Mouse (Mus musculus) liver, embryonic 15.5 days (tissue): ENCODE measurements around the gene Itih4. TPM values are rescaled to one million over a fixed set of nuclear protein-coding genes. Genes with fewer than 3 reads are reported as not detected.

Experiments
- ATAC-seq: fragments of 200-750 bp; cut with Nextera tagmentation; 2 replicates; pipeline ENCODE4 v1.8.0; 2017; ENCODE audit warnings: moderate number of reproducible peaks, mild to moderate bottlenecking, moderate library complexity; ENCODE audit not compliant: insufficient read depth
- H3K27ac ChIP-seq: fragments of 300-500 bp; sonication (generic); replicated peaks from 2 replicates; pipeline ENCODE4 v1.5.1; 2015; ENCODE audit warnings: mild to moderate bottlenecking, inconsistent platforms
- H3K27me3 ChIP-seq: fragments of 300-500 bp; sonication (generic); 2 replicates; pipeline ENCODE4 v1.6.1; 2015; ENCODE audit warnings: mild to moderate bottlenecking, inconsistent platforms
- H3K36me3 ChIP-seq: fragments of 300-500 bp; sonication (generic); replicated peaks from 2 replicates; pipeline ENCODE4 v1.6.1; 2015; ENCODE audit warnings: moderate library complexity, mild to moderate bottlenecking, inconsistent platforms
- H3K4me1 ChIP-seq: fragments of 300-500 bp; sonication (generic); replicated peaks from 2 replicates; pipeline ENCODE4 v1.6.1; 2015; ENCODE audit warnings: inconsistent platforms
- H3K4me2 ChIP-seq: fragments of 300-500 bp; sonication (generic); 2 replicates; pipeline ENCODE4 v1.6.1; 2015; ENCODE audit warnings: moderate library complexity, mild to moderate bottlenecking, inconsistent platforms
- H3K4me3 ChIP-seq: fragments of 300-500 bp; sonication (generic); replicated peaks from 2 replicates; pipeline ENCODE4 v1.5.1; 2015; ENCODE audit warnings: mild to moderate bottlenecking, inconsistent platforms
- H3K9ac ChIP-seq: fragments of 300-500 bp; sonication (generic); 2 replicates; pipeline ENCODE4 v1.6.1; 2015; ENCODE audit warnings: moderate library complexity, mild to moderate bottlenecking, inconsistent platforms
- H3K9me3 ChIP-seq: fragments of 300-500 bp; sonication (generic); replicated peaks from 2 replicates; pipeline ENCODE4 v1.6.1; 2016; ENCODE audit warnings: inconsistent platforms
- WGBS: fragments of 180-500 bp; shearing (Covaris S2); methylation state at CpG from one replicate; pipeline ENCODE4 v1.1.7; 2015; ENCODE audit warnings: mixed read lengths; ENCODE audit not compliant: insufficient replicate concordance; 5-methylcytosine and 5-hydroxymethylcytosine counted together
- polyA plus RNA-seq: library from polyadenylated mRNA; unstranded; fragments of >200 nt; fragmentation: Nextera tagmentation; extraction: Ambion mirVana; gene quantifications from 2 replicates; pipeline ENCODE4 v1.2.1, GENCODE M21; 2015

Itih4 gene
- 205 and 267 TPM in 2 replicates for polyA plus RNA-seq

- Histone ChIP-seq H3K27ac (peak within 1 kb of the TSS; percentile 43), H3K36me3 (no peaks in the 10 kb centered on the region), H3K27me3 (no peaks in the 10 kb centered on the region), H3K9ac (peak within 1 kb of the TSS; percentile 0; the same call in 1 of the 2 replicates), H3K9me3 (no peaks in the 10 kb centered on the region), H3K4me3 (peak within 1 kb of the TSS; percentile 6), H3K4me1 (peaks cover 9% of the 10 kb centered on the region), H3K4me2 (peak within 1 kb of the TSS; percentile 46)
- WGBS = 62% methylated on average over 3 of the region's 3 CpGs
- ATAC-seq = peak; percentile 26
Measured at GRCm38 (mm10) chr14:30886204-30886603, at the start of gene Itih4. Gene Itih4 (plus strand): TSS chr14:30886476.

GRCm38 (mm10) chr14:30837416-30837996, 48.8 kb upstream of the Itih4 start:
- ATAC-seq = no peak
- no peaks in the 10 kb centered on the region for H3K9me3 ChIP-seq
- H3K4me3 ChIP-seq = no peak overlapping the region
- H3K36me3 ChIP-seq = peaks cover 10% of the 10 kb centered on the region
- H3K27ac ChIP-seq = no peak overlapping the region
- H3K9ac ChIP-seq = no peak overlapping the region
- H3K4me2 ChIP-seq = no peak overlapping the region
- no peaks in the 10 kb centered on the region for H3K27me3 ChIP-seq
- 66% methylated on average over 14 of the region's 14 CpGs for WGBS
- no peaks in the 10 kb centered on the region for H3K4me1 ChIP-seq

GRCm38 (mm10) chr14:30843701-30844100, 42.6 kb upstream of the Itih4 start:
- 64% methylated on average over 3 of the region's 3 CpGs for WGBS
- ATAC-seq = no peak
- no peaks in the 10 kb centered on the region for H3K9me3 ChIP-seq
- 0 out of 2 replicates have a peak, but pooled peaks cover 2% of the 10 kb centered on the region for H3K36me3 ChIP-seq
- no peak overlapping the region for H3K4me3 ChIP-seq
- H3K27me3 ChIP-seq = no peaks in the 10 kb centered on the region
- no peak overlapping the region for H3K9ac ChIP-seq
- no peak overlapping the region for H3K4me2 ChIP-seq
- no peak overlapping the region for H3K27ac ChIP-seq
- no peaks in the 10 kb centered on the region for H3K4me1 ChIP-seq

GRCm38 (mm10) chr14:30850504-30850903, 35.8 kb upstream of the Itih4 start:
- peaks cover 4% of the 10 kb centered on the region; the same call in 1 of the 2 replicates for H3K4me1 ChIP-seq
- peak; percentile 57; the same call in 1 of the 2 replicates for ATAC-seq
- H3K9me3 ChIP-seq = no peaks in the 10 kb centered on the region
- no peaks in the 10 kb centered on the region for H3K36me3 ChIP-seq
- no peak overlapping the region for H3K4me2 ChIP-seq
- no peak overlapping the region for H3K4me3 ChIP-seq
- H3K9ac ChIP-seq = no peak overlapping the region
- no peaks in the 10 kb centered on the region for H3K27me3 ChIP-seq
- H3K27ac ChIP-seq = no peak overlapping the region
- 83% methylated on average over 5 of the region's 5 CpGs for WGBS

- no peak overlapping the region for H3K9ac ChIP-seq
- 74% methylated on average over 5 of the region's 5 CpGs for WGBS
- peaks cover 4% of the 10 kb centered on the region; the same call in 1 of the 2 replicates for H3K4me1 ChIP-seq
- no peak overlapping the region for H3K4me3 ChIP-seq
- no peak overlapping the region for H3K4me2 ChIP-seq
- H3K27me3 ChIP-seq = no peaks in the 10 kb centered on the region
- no peaks in the 10 kb centered on the region for H3K9me3 ChIP-seq
- no peak overlapping the region for H3K27ac ChIP-seq
- ATAC-seq = no peak
- no peaks in the 10 kb centered on the region for H3K36me3 ChIP-seq
Measured at GRCm38 (mm10) chr14:30852325-30852724, 34.0 kb upstream of the Itih4 start.

GRCm38 (mm10) chr14:30855316-30855715, 31.0 kb upstream of the Itih4 start:
- 79% methylated on average over 3 of the region's 3 CpGs for WGBS
- ATAC-seq = no peak
- H3K4me3 ChIP-seq = no peak overlapping the region

GRCm38 (mm10) chr14:30856885-30857507, 29.3 kb upstream of the Itih4 start:
- no peak overlapping the region for H3K27ac ChIP-seq
- H3K4me1 ChIP-seq = peaks cover 8% of the 10 kb centered on the region
- H3K9ac ChIP-seq = no peak overlapping the region
- H3K4me3 ChIP-seq = no peak overlapping the region
- ATAC-seq = no peak
- H3K9me3 ChIP-seq = no peaks in the 10 kb centered on the region
- H3K27me3 ChIP-seq = no peaks in the 10 kb centered on the region
- WGBS = 47% methylated on average over 10 of the region's 10 CpGs
- H3K36me3 ChIP-seq = no peaks in the 10 kb centered on the region
- H3K4me2 ChIP-seq = no peak overlapping the region

More at GRCm38 (mm10) chr14:30855316-30855715, 31.0 kb upstream of the Itih4 start:
- Histone ChIP-seq H3K27me3 (no peaks in the 10 kb centered on the region), H3K9me3 (no peaks in the 10 kb centered on the region), H3K4me1 (peaks cover 5% of the 10 kb centered on the region), H3K4me2 (no peak overlapping the region), H3K9ac (no peak overlapping the region), H3K36me3 (no peaks in the 10 kb centered on the region), H3K27ac (no peak overlapping the region)

GRCm38 (mm10) chr14:30857990-30858389, 28.3 kb upstream of the Itih4 start:
- H3K4me2 ChIP-seq = no peak overlapping the region
- ATAC-seq = no peak
- 55% methylated on average over 4 of the region's 4 CpGs for WGBS
- H3K4me1 ChIP-seq = peaks cover 8% of the 10 kb centered on the region
- no peaks in the 10 kb centered on the region for H3K36me3 ChIP-seq
- H3K27me3 ChIP-seq = no peaks in the 10 kb centered on the region
- H3K27ac ChIP-seq = no peak overlapping the region
- no peak overlapping the region for H3K9ac ChIP-seq
- no peaks in the 10 kb centered on the region for H3K9me3 ChIP-seq
- H3K4me3 ChIP-seq = no peak overlapping the region

- Histone ChIP-seq H3K36me3 (0 out of 2 replicates have a peak, but pooled peaks cover 6% of the 10 kb centered on the region), H3K4me3 (no peak overlapping the region), H3K4me1 (peaks cover 8% of the 10 kb centered on the region), H3K27ac (peak overlapping the region; percentile 30), H3K4me2 (peak overlapping the region; percentile 25; the same call in 1 of the 2 replicates), H3K9me3 (no peaks in the 10 kb centered on the region), H3K9ac (no peak overlapping the region), H3K27me3 (no peaks in the 10 kb centered on the region)
- WGBS = 60% methylated on average over 16 of the region's 16 CpGs
- no peak; the same call in 1 of the 2 replicates for ATAC-seq
Measured at GRCm38 (mm10) chr14:30861421-30862125, 24.7 kb upstream of the Itih4 start.

- Histone ChIP-seq H3K9ac (no peak overlapping the region), H3K27me3 (no peaks in the 10 kb centered on the region), H3K36me3 (0 out of 2 replicates have a peak, but pooled peaks cover 6% of the 10 kb centered on the region), H3K4me2 (no peak overlapping the region), H3K4me3 (no peak overlapping the region), H3K4me1 (peaks cover 8% of the 10 kb centered on the region; the same call in 1 of the 2 replicates), H3K27ac (0 out of 2 replicates have a peak overlapping the region, but pooled peaks have one; percentile 30), H3K9me3 (no peaks in the 10 kb centered on the region)
- WGBS = 67% methylated on average over 9 of the region's 9 CpGs
- no peak for ATAC-seq
Measured at GRCm38 (mm10) chr14:30862368-30862767, 23.9 kb upstream of the Itih4 start.

GRCm38 (mm10) chr14:30865311-30865710, 21.0 kb upstream of the Itih4 start:
- no peak for ATAC-seq
- 0 out of 2 replicates have a peak, but pooled peaks cover 6% of the 10 kb centered on the region for H3K36me3 ChIP-seq
- H3K4me1 ChIP-seq = peaks cover 35% of the 10 kb centered on the region
- no peak overlapping the region for H3K9ac ChIP-seq
- no peaks in the 10 kb centered on the region for H3K27me3 ChIP-seq
- H3K4me3 ChIP-seq = no peak overlapping the region
- WGBS = 66% methylated on average over 3 of the region's 3 CpGs
- no peaks in the 10 kb centered on the region for H3K9me3 ChIP-seq
- H3K27ac ChIP-seq = no peak overlapping the region
- no peak overlapping the region for H3K4me2 ChIP-seq
